Comparison of ENCODE assay signal across 15 mouse cellular contexts in the genomic region with DNA sequence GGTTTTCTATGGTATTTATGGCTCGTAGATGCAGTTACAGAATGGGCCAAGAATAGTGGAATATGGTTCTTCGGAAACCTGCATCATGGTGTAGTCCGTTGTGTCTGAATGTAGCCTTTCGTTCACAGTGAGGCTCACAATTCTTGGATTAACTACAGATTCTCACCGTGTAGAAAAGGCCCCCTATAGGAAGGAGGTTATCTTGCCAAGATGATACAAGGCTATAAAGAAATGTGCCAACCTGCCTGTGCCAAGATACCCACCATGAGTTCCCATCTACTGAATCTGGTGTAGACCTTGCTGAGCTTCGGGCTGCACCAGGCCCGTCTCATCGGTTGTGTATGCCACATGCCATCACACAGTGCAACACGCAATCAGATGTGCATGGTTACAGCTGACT.
DNase-seq lines count a peak whose midpoint lies in the region; TF ChIP-seq lines count a peak whose summit lies in the region.
"Had no signal": no experiment of that assay in that cellular context is flagged by ENCODE, and none has a peak within 500 bp of the region (broad histone marks: within the 10 kb centered on the region; RNA-seq: fewer than 3 reads in every experiment).

No protein-coding gene starts in this region.

- TF ChIP-seq CTCF in cerebellum, adult 2 months (IDR thresholded peaks at IDR 0.05; ENCODE audit: borderline replicate concordance, insufficient read depth, low read depth, low read length) = no peak

- WGBS in cerebellum, adult 2 months = 21% methylated on average over 9 of the region's 9 CpGs

- DNase-seq in cerebellum, postnatal 10 days = peak; percentile 34 to 66
- DNase-seq in cerebellum, adult 9-11 months = no peak
- peak; percentile 5 to 61 for DNase-seq in cerebellum, postnatal 14 days
- DNase-seq in cerebellum, adult 2 months = no peak
- DNase-seq: adrenal gland, adult 2 months; adrenal gland, adult 8-10 months; adrenal gland, postnatal 10 days; adrenal gland, postnatal 14 days; adrenal gland, postnatal 25 days; adrenal gland, postnatal 36 days; B cell, adult 2 months; cerebellum, adult 11 months; cerebellum, adult 11-12 months; cerebellum, adult 18-20 months had no signal

- no peak overlapping the region for H3K27ac ChIP-seq in cerebellum, adult 2 months (ENCODE audit: insufficient read depth, low read length)

- no peak for TF ChIP-seq POLR2A in cerebellum, adult 2 months (IDR thresholded peaks at IDR 0.05; ENCODE audit: borderline replicate concordance, insufficient read depth, low read length)

- H3K4me1 ChIP-seq in cerebellum, adult 2 months (ENCODE audit: control insufficient read depth, insufficient read depth, low read length) = no peaks in the 10 kb centered on the region

- H3K4me3 ChIP-seq in cerebellum, adult 2 months (replicated peaks; ENCODE audit: insufficient read depth, low read depth, low read length) = no peak overlapping the region

- H3K27me3 ChIP-seq in cerebellum, adult 2 months (ENCODE audit: control insufficient read depth, insufficient read depth, low read length) = no peaks in the 10 kb centered on the region
- H3K27me3 ChIP-seq: CH12.LX had no signal

Comparison
In these comparisons a context has a peak if more than half of its experiments do, and no peak if none do; other contexts are left out.
1. DNase-seq: peak in cerebellum, postnatal 10 days (2 of 2) and cerebellum, postnatal 14 days (2 of 2); none in cerebellum, adult 9-11 months (single experiment) and cerebellum, adult 2 months (0 of 2).